Mouse (Mus musculus): ENCODE measurements around the gene Ncaph2. TPM values are rescaled to one million over a fixed set of nuclear protein-coding genes. Genes with fewer than 3 reads are reported as not detected.

Gene Ncaph2
- polyA plus RNA-seq, 1 experiment: 182 TPM

DNA sequence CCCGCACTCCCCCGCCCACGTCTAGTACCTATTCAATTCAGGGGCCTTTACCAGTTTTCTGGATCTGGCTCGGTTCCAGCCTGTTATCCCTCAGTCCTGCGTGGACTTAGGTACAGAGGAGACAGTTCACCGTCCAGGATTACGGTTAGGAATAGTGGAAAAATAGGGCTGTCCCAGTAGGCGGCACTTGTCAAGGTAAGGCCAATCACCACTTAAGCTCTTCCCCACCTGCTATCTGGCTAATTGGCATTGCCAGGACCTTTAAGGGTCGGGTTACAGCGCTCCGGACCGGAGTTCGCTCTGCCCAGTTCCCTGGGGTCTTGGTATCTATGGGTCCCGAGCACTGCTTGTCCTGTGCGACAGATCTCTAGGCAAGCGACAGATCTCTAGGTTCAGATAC, 21.4 kb downstream of the Ncaph2 start, which contains the start of gene Tymp:
Gene Tymp (minus strand): TSS at position 83 of the 400 bp plus-strand sequence.
- Histone ChIP-seq H3ac (ENCODE audit: control insufficient read depth, insufficient read length) (no peak within 1 kb of the TSS), H3K36me3 (ENCODE audit: control insufficient read depth, insufficient read depth) (peaks cover 1% of the 10 kb centered on the region), H3K27me3 (ENCODE audit: control insufficient read depth, insufficient read depth, insufficient read length) (peaks cover 34% of the 10 kb centered on the region), H3K79me2 (ENCODE audit: control insufficient read depth, insufficient read depth) (no peaks in the 10 kb centered on the region), H3K4me3 (no peak within 1 kb of the TSS), H3K4me2 (ENCODE audit: low read depth) (no peak within 1 kb of the TSS)
- no peak for TF ChIP-seq POLR2AphosphoS2 (IDR thresholded peaks at IDR 0.05; ENCODE audit: insufficient read length, low read depth)
- no peak for TF ChIP-seq CEBPB (IDR thresholded peaks at IDR 0.05; ENCODE audit: insufficient read depth, poor library complexity, severe bottlenecking)
- TF ChIP-seq MAX (IDR thresholded peaks at IDR 0.05; ENCODE audit: low read depth): no peak
- no peak for TF ChIP-seq TCF3 (IDR thresholded peaks at IDR 0.05; ENCODE audit: insufficient read length, low read depth)
- TF ChIP-seq MYOG (IDR thresholded peaks at IDR 0.05; ENCODE audit: control insufficient read depth in 1 of 3, insufficient read depth in 1 of 3, insufficient read length in 2 of 3, low read depth in 2 of 3): no peak
- TF ChIP-seq REST (IDR thresholded peaks at IDR 0.05; ENCODE audit: insufficient read depth, insufficient read length): no peak
- no peak for TF ChIP-seq POLR2A (IDR thresholded peaks at IDR 0.05; ENCODE audit: insufficient read length, low read depth)

DNA sequence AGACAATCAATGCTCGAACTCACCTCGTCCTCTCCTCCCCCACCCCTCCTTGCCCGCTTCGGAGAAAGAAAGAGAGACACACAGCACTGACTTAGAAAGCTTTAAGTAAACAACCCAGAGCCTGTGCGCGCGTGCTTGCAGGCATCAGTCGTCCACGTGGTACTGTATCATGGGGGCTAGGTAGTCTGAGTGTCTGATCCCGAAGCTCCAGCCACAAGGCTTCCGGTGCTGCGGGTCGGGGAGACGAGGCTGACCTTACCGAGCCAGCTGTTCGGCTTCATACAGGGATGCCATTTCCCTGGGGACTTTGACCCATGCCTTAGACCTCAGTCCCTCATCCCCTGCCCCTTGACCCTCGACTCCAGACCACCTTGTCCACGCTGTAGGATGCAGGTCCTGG, 21.8 kb downstream of the Ncaph2 start:
- no peak for TF ChIP-seq POLR2AphosphoS2 (IDR thresholded peaks at IDR 0.05; ENCODE audit: insufficient read length, low read depth)
- TF ChIP-seq POLR2A (IDR thresholded peaks at IDR 0.05; ENCODE audit: insufficient read length, low read depth): no peak
- TF ChIP-seq MYOG (IDR thresholded peaks at IDR 0.05; ENCODE audit: control insufficient read depth in 1 of 3, insufficient read depth in 1 of 3, insufficient read length in 2 of 3, low read depth in 2 of 3): no peak
- TF ChIP-seq REST (IDR thresholded peaks at IDR 0.05; ENCODE audit: insufficient read depth, insufficient read length): no peak
- no peak for TF ChIP-seq E2F4 (IDR thresholded peaks at IDR 0.05; ENCODE audit: insufficient read depth)
- TF ChIP-seq MYOD1 (IDR thresholded peaks at IDR 0.05; ENCODE audit: control insufficient read depth in 1 of 3, insufficient read length in 2 of 3, low read depth in 2 of 3): no peak
- TF ChIP-seq USF1 (IDR thresholded peaks at IDR 0.05; ENCODE audit: low read depth): no peak
- TF ChIP-seq MAX (IDR thresholded peaks at IDR 0.05; ENCODE audit: low read depth): no peak
- H3K27me3 ChIP-seq (ENCODE audit: control insufficient read depth, insufficient read depth, insufficient read length): peaks cover 36% of the 10 kb centered on the region
- no peaks in the 10 kb centered on the region for H3K36me3 ChIP-seq (ENCODE audit: control insufficient read depth, insufficient read depth)
- no peaks in the 10 kb centered on the region for H3K79me2 ChIP-seq (ENCODE audit: control insufficient read depth, insufficient read depth)
- H3K4me2 ChIP-seq (ENCODE audit: low read depth): no peak overlapping the region
- no peak overlapping the region for H3ac ChIP-seq (ENCODE audit: control insufficient read depth, insufficient read length)
- no peak overlapping the region for H3K4me3 ChIP-seq

DNA sequence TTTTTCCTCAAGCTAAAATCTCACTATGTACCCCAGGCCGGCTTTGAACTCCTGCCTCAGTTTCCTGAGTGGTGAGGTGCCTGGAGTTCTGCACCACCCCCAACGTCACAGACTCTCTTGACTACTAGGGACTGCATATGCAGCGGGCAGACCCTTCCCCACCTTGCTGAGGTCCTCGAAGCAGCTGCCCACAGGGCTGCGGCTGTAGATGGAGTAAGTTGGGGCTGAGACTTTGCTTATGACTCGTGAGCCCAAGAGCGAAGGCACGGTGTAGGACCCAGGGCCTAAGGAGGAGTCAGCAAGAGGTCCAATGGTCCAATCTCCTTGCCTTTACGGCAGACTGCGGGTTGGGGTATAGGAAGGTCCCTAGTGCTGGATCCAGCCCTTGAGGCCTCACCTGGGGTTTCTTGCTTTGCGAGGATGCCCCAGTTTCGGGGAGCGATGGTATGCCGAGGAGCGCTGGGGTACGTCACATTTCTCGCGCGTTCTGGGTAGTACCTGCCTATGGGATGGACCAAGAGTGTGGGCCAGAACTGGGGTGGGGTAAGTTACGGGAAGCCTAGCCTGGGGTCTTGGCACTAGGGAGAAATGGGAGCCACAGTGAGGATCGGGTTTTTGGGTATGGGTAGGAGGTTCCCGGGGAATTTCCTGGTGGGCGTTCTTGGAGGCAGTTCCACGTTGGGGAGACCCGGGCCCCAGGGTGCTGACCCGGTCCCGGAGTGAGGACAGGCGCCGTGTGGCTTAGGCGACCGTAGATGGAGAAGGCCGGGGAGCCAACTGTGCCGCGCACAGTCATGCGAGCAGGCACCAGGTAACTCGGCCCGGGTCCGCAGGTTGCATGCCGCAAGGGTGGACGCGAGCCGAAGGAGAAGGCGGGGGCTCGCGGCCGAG, 22.7 kb downstream of the Ncaph2 start:
- H3K27me3 ChIP-seq (ENCODE audit: control insufficient read depth, insufficient read depth, insufficient read length): peaks cover 43% of the 10 kb centered on the region
- no peaks in the 10 kb centered on the region for H3K36me3 ChIP-seq (ENCODE audit: control insufficient read depth, insufficient read depth)
- H3K4me2 ChIP-seq (ENCODE audit: low read depth): peak overlapping the region; percentile 4
- H3K4me3 ChIP-seq: no peak overlapping the region
- TF ChIP-seq MYOD1 (IDR thresholded peaks at IDR 0.05; ENCODE audit: control insufficient read depth in 1 of 3, insufficient read length in 2 of 3, low read depth in 2 of 3) (no peak), SRF (IDR thresholded peaks at IDR 0.05; ENCODE audit: control insufficient read depth, insufficient read length, low read depth) (no peak), POLR2AphosphoS2 (IDR thresholded peaks at IDR 0.05; ENCODE audit: insufficient read length, low read depth) (no peak), CEBPB (IDR thresholded peaks at IDR 0.05; ENCODE audit: insufficient read depth, poor library complexity, severe bottlenecking) (no peak), TCF3 (IDR thresholded peaks at IDR 0.05; ENCODE audit: insufficient read length, low read depth) (no peak), REST (IDR thresholded peaks at IDR 0.05; ENCODE audit: insufficient read depth, insufficient read length) (no peak), E2F4 (IDR thresholded peaks at IDR 0.05; ENCODE audit: insufficient read depth) (no peak)
- H3K79me2 ChIP-seq (ENCODE audit: control insufficient read depth, insufficient read depth): no peaks in the 10 kb centered on the region
- H3ac ChIP-seq (ENCODE audit: control insufficient read depth, insufficient read length): no peak overlapping the region

DNA sequence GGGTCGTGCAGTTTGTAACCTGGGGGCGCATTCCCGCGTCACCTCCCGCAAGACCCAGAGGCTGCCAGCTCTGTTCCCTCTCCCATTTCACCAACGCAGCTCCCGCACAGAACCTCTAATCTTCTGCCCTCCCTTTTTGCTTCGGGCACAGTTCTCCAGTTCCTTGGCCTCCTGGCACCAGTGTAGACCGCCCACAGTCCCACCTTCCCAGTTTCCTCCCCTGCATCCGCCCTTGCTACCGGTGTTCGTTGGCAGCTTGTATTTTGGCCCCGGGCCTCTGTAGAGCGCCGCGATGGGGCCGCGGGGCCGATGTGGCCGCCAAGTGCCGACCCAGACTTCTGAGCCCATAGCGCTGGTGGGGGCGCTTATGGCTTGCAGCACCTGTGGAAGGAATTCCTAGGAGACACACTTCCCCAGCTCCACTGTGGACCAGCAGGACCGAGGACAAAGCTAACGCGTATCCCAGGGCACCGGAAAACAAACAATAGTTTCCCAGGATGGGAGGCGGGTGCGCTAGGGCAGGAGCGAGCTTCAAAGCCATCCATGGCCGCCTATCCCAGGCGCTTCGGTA, 23.4 kb downstream of the Ncaph2 start, which contains the start of gene Odf3b:
Gene Odf3b (minus strand): TSS at position 452 of the 571 bp plus-strand sequence.
- H3K36me3 ChIP-seq (ENCODE audit: control insufficient read depth, insufficient read depth): no peaks in the 10 kb centered on the region
- H3ac ChIP-seq (ENCODE audit: control insufficient read depth, insufficient read length): no peak within 1 kb of the TSS
- no peak within 1 kb of the TSS for H3K4me3 ChIP-seq
- H3K4me2 ChIP-seq (ENCODE audit: low read depth): peak within 1 kb of the TSS; percentile 4
- H3K79me2 ChIP-seq (ENCODE audit: control insufficient read depth, insufficient read depth): no peaks in the 10 kb centered on the region
- TF ChIP-seq SRF (IDR thresholded peaks at IDR 0.05; ENCODE audit: control insufficient read depth, insufficient read length, low read depth): no peak
- TF ChIP-seq REST (IDR thresholded peaks at IDR 0.05; ENCODE audit: insufficient read depth, insufficient read length): no peak
- TF ChIP-seq E2F4 (IDR thresholded peaks at IDR 0.05; ENCODE audit: insufficient read depth): no peak
- no peak for TF ChIP-seq MYOD1 (IDR thresholded peaks at IDR 0.05; ENCODE audit: control insufficient read depth in 1 of 3, insufficient read length in 2 of 3, low read depth in 2 of 3)
- peaks cover 48% of the 10 kb centered on the region for H3K27me3 ChIP-seq (ENCODE audit: control insufficient read depth, insufficient read depth, insufficient read length)

DNA sequence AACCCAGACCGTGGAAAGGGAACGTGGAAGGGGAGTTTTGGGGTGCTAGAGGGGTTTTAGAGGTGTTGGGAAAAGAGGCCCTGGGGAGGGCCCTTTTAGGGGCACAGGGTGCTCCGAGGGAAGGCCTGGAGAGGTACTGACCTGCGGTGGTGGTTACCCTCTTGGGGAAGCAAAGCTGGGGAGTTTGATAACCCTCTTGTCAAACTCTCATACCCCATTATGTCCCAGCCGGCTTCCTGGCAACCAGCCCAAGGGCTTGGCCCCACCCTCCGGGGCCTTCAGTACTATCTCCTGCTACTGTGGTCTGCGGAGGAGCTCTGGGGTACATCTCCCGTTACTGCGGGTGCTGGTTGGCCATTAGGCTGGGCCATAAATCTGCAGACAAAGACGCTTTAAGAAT, 23.9 kb downstream of the Ncaph2 start:
- H3K36me3 ChIP-seq (ENCODE audit: control insufficient read depth, insufficient read depth): no peaks in the 10 kb centered on the region
- no peaks in the 10 kb centered on the region for H3K79me2 ChIP-seq (ENCODE audit: control insufficient read depth, insufficient read depth)
- no peak overlapping the region for H3K4me3 ChIP-seq
- no peak overlapping the region for H3K4me2 ChIP-seq (ENCODE audit: low read depth)
- no peak overlapping the region for H3ac ChIP-seq (ENCODE audit: control insufficient read depth, insufficient read length)
- no peak for TF ChIP-seq SRF (IDR thresholded peaks at IDR 0.05; ENCODE audit: control insufficient read depth, insufficient read length, low read depth)
- TF ChIP-seq REST (IDR thresholded peaks at IDR 0.05; ENCODE audit: insufficient read depth, insufficient read length): no peak
- no peak for TF ChIP-seq TCF12 (IDR thresholded peaks at IDR 0.05; ENCODE audit: insufficient read depth, poor library complexity, severe bottlenecking)
- TF ChIP-seq E2F4 (IDR thresholded peaks at IDR 0.05; ENCODE audit: insufficient read depth): no peak
- no peak for TF ChIP-seq MYOG (IDR thresholded peaks at IDR 0.05; ENCODE audit: control insufficient read depth in 1 of 3, insufficient read depth in 1 of 3, insufficient read length in 2 of 3, low read depth in 2 of 3)
- no peak for TF ChIP-seq MYOD1 (IDR thresholded peaks at IDR 0.05; ENCODE audit: control insufficient read depth in 1 of 3, insufficient read length in 2 of 3, low read depth in 2 of 3)
- TF ChIP-seq TCF3 (IDR thresholded peaks at IDR 0.05; ENCODE audit: insufficient read length, low read depth): no peak
- TF ChIP-seq MAX (IDR thresholded peaks at IDR 0.05; ENCODE audit: low read depth): no peak
- no peak for TF ChIP-seq USF1 (IDR thresholded peaks at IDR 0.05; ENCODE audit: low read depth)
- TF ChIP-seq POLR2A (IDR thresholded peaks at IDR 0.05; ENCODE audit: insufficient read length, low read depth): no peak
- no peak for TF ChIP-seq CEBPB (IDR thresholded peaks at IDR 0.05; ENCODE audit: insufficient read depth, poor library complexity, severe bottlenecking)
- no peak for TF ChIP-seq POLR2AphosphoS2 (IDR thresholded peaks at IDR 0.05; ENCODE audit: insufficient read length, low read depth)
- peaks cover 53% of the 10 kb centered on the region for H3K27me3 ChIP-seq (ENCODE audit: control insufficient read depth, insufficient read depth, insufficient read length)
